Mouse (Mus musculus) forebrain, embryonic 15.5 days (tissue): ENCODE measurements around the gene Nans. TPM values are rescaled to one million over a fixed set of nuclear protein-coding genes. Genes with fewer than 3 reads are reported as not detected.

Experiments
- ATAC-seq: fragments of 200-750 bp; cut with Nextera tagmentation; replicated peaks from 2 replicates; pipeline ENCODE4 v1.8.0; 2017; ENCODE audit warnings: mild to moderate bottlenecking, moderate TSS enrichment, moderate library complexity
- H3K27ac ChIP-seq: fragments of 300-500 bp; sonication (generic); replicated peaks from 2 replicates; pipeline ENCODE4 v1.5.1; 2015; ENCODE audit warnings: mild to moderate bottlenecking, inconsistent platforms
- H3K27me3 ChIP-seq: fragments of 300-500 bp; sonication (generic); 2 replicates; pipeline ENCODE4 v1.6.1; 2015; ENCODE audit warnings: inconsistent platforms
- H3K36me3 ChIP-seq: fragments of 300-500 bp; sonication (generic); 2 replicates; pipeline ENCODE4 v1.6.1; 2015; ENCODE audit warnings: mild to moderate bottlenecking, inconsistent platforms
- H3K4me1 ChIP-seq: fragments of 300-500 bp; sonication (generic); 2 replicates; pipeline ENCODE4 v1.6.1; 2015; ENCODE audit warnings: inconsistent platforms
- H3K4me2 ChIP-seq: fragments of 300-500 bp; sonication (generic); replicated peaks from 2 replicates; pipeline ENCODE4 v1.6.1; 2015; ENCODE audit warnings: mild to moderate bottlenecking, inconsistent platforms
- H3K4me3 ChIP-seq: fragments of 300-500 bp; sonication (generic); 2 replicates; pipeline ENCODE4 v1.5.1; 2015; ENCODE audit warnings: mild to moderate bottlenecking, inconsistent platforms
- H3K9ac ChIP-seq: fragments of 300-500 bp; sonication (generic); replicated peaks from 2 replicates; pipeline ENCODE4 v1.6.1; 2015; ENCODE audit warnings: mild to moderate bottlenecking, inconsistent platforms
- H3K9me3 ChIP-seq: fragments of 300-500 bp; sonication (generic); 2 replicates; pipeline ENCODE4 v1.6.1; 2016; ENCODE audit warnings: inconsistent platforms
- WGBS: fragments of 180-500 bp; shearing (Covaris S2); methylation state at CpG from one replicate; pipeline ENCODE4 v1.1.7; 2015; ENCODE audit warnings: mixed read lengths; 5-methylcytosine and 5-hydroxymethylcytosine counted together
- polyA plus RNA-seq: library from polyadenylated mRNA; unstranded; fragments of >200 nt; fragmentation: Nextera tagmentation; extraction: Ambion mirVana; gene quantifications from 2 replicates; pipeline ENCODE4 v1.2.1, GENCODE M21; 2015

Gene Nans
- polyA plus RNA-seq, 1 experiment from 2014 or later, result 78.5 TPM

DNA sequence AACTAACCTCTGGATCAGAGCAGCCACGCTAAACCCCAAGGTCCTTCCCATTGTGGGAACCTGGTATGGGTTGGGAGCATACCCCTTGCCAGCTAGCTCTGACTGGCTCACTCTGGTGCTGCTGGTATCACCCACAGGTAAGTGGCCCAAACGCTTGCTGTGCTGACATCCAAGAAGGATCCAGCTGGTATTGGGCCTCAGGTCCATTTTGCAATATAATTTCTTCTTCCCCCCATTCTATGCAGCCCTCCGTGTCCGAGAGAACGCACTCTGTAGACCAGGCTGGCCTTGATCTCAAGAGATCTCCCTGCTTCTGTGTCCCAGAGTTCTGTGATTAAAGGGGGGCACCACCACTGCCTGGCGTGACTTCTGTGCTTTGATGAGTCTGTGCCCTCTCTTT is 4.0 kb downstream of the Nans start:
- peaks cover 7% of the 10 kb centered on the region for H3K4me1 ChIP-seq
- ATAC-seq, result no peak
- no peak overlapping the region for H3K9ac ChIP-seq
- WGBS, result 95% methylated on average over 6 of the region's 6 CpGs
- H3K4me2 ChIP-seq, result no peak overlapping the region
- H3K27me3 ChIP-seq, result no peaks in the 10 kb centered on the region
- peaks cover 12% of the 10 kb centered on the region; the same call in 1 of the 2 replicates for H3K36me3 ChIP-seq
- no peaks in the 10 kb centered on the region for H3K9me3 ChIP-seq
- H3K4me3 ChIP-seq, result no peak overlapping the region
- H3K27ac ChIP-seq, result no peak overlapping the region

GRCm38 (mm10) chr4:46495543-46495942 is 6.5 kb downstream of the Nans start:
- no peaks in the 10 kb centered on the region for H3K9me3 ChIP-seq
- no peaks in the 10 kb centered on the region for H3K4me1 ChIP-seq
- WGBS, result 87% methylated on average over 12 of the region's 12 CpGs
- no peak overlapping the region for H3K9ac ChIP-seq
- H3K4me2 ChIP-seq, result no peak overlapping the region
- H3K4me3 ChIP-seq, result no peak overlapping the region
- ATAC-seq, result no peak
- H3K36me3 ChIP-seq, result peaks cover 16% of the 10 kb centered on the region; the same call in 1 of the 2 replicates
- H3K27me3 ChIP-seq, result no peaks in the 10 kb centered on the region
- no peak overlapping the region for H3K27ac ChIP-seq

GRCm38 (mm10) chr4:46497286-46497892 is 8.3 kb downstream of the Nans start:
- Histone ChIP-seq H3K9me3 (no peaks in the 10 kb centered on the region), H3K4me3 (no peak overlapping the region), H3K36me3 (peaks cover 28% of the 10 kb centered on the region), H3K27ac (no peak overlapping the region), H3K9ac (no peak overlapping the region), H3K27me3 (no peaks in the 10 kb centered on the region), H3K4me1 (no peaks in the 10 kb centered on the region), H3K4me2 (no peak overlapping the region)
- WGBS, result 46% methylated on average over 4 of the region's 4 CpGs
- ATAC-seq, result 0 out of 2 replicates have a peak, but pooled peaks have one; percentile 39

- no peaks in the 10 kb centered on the region for H3K27me3 ChIP-seq
- ATAC-seq, result no peak
- H3K4me2 ChIP-seq, result no peak overlapping the region
- H3K36me3 ChIP-seq, result peaks cover 28% of the 10 kb centered on the region
- no peaks in the 10 kb centered on the region for H3K4me1 ChIP-seq
- WGBS, result 91% methylated on average over 3 of the region's 3 CpGs
- no peak overlapping the region for H3K4me3 ChIP-seq
- H3K9ac ChIP-seq, result no peak overlapping the region
- H3K9me3 ChIP-seq, result no peaks in the 10 kb centered on the region
- H3K27ac ChIP-seq, result no peak overlapping the region
Observed at GRCm38 (mm10) chr4:46498511-46498910, 9.5 kb downstream of the Nans start.

GRCm38 (mm10) chr4:46498976-46499375 is 9.9 kb downstream of the Nans start:
- H3K27ac ChIP-seq, result no peak overlapping the region
- 8% methylated on average over 4 of the region's 4 CpGs for WGBS
- H3K4me3 ChIP-seq, result no peak overlapping the region
- peaks cover 30% of the 10 kb centered on the region for H3K36me3 ChIP-seq
- no peak overlapping the region for H3K9ac ChIP-seq
- no peaks in the 10 kb centered on the region for H3K9me3 ChIP-seq
- no peak overlapping the region for H3K4me2 ChIP-seq
- no peaks in the 10 kb centered on the region for H3K4me1 ChIP-seq
- no peak for ATAC-seq
- H3K27me3 ChIP-seq, result no peaks in the 10 kb centered on the region

DNA sequence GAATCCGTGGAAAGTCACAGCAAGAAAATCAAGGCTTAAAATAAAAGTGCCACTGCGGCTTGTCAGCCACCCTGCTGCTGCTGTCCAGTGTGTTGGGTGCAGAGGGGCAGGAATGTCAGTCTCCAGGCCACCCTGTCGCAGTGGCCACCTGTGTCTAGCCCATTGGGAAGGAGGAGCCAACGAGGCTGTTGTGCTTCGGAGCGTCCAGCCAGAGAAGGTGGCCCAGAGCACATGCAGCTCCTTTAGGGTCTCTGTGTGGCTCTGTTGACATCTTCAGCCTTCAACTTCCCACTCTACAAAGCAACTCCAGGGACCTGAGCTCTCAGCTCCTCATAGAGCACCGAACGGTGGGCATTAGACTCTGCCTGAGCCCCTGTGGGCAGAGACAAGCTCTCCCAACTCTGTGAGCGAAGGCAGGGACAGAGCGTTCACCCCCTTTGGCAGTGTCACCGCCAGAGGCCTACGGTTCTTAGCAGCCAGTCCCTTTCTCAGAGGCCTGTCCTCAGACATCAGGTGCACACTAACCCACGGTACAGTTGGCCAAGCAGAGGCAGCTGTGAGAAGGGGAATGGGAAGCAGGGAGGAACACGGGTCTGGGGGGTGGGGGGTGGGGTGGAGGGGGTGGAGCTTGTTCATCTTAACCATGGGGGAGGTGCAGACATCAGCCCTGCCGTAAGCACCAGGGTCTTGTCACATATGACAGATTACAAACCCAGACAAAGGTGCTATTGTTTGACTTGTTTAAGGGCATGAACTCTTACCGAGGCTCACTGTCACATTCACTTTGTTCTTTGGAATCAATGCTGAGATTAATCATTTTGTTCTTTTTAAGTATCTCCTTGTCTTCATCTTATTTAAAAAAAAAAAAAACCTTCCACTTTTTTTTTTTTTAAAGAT is 13.8 kb downstream of the Nans start:
- Histone ChIP-seq H3K27me3 (no peaks in the 10 kb centered on the region), H3K9me3 (no peaks in the 10 kb centered on the region), H3K4me2 (no peak overlapping the region), H3K4me1 (peaks cover 18% of the 10 kb centered on the region), H3K36me3 (peaks cover 25% of the 10 kb centered on the region), H3K4me3 (no peak overlapping the region), H3K9ac (no peak overlapping the region), H3K27ac (0 out of 2 replicates have a peak overlapping the region, but pooled peaks have one; percentile 60)
- ATAC-seq, result no peak
- 71% methylated on average over 16 of the region's 16 CpGs for WGBS

- H3K27ac ChIP-seq, result peak overlapping the region; percentile 60; the same call in 1 of the 2 replicates
- WGBS, result 83% methylated on average over 3 of the region's 3 CpGs
- no peak overlapping the region for H3K4me2 ChIP-seq
Observed at GRCm38 (mm10) chr4:46503881-46504280, 14.8 kb downstream of the Nans start.

GRCm38 (mm10) chr4:46505361-46506057 is 16.5 kb downstream of the Nans start:
- ATAC-seq, result no peak
- Histone ChIP-seq H3K9me3 (no peaks in the 10 kb centered on the region), H3K4me1 (peaks cover 18% of the 10 kb centered on the region), H3K4me3 (no peak overlapping the region), H3K4me2 (no peak overlapping the region), H3K36me3 (peaks cover 22% of the 10 kb centered on the region), H3K27ac (no peak overlapping the region), H3K9ac (no peak overlapping the region), H3K27me3 (no peaks in the 10 kb centered on the region)
- 52% methylated on average over 8 of the region's 8 CpGs for WGBS

More at GRCm38 (mm10) chr4:46503881-46504280, 14.8 kb downstream of the Nans start:
- H3K9ac ChIP-seq, result no peak overlapping the region
- H3K36me3 ChIP-seq, result peaks cover 25% of the 10 kb centered on the region
- H3K4me1 ChIP-seq, result peaks cover 18% of the 10 kb centered on the region
- ATAC-seq, result no peak
- no peaks in the 10 kb centered on the region for H3K27me3 ChIP-seq
- H3K9me3 ChIP-seq, result no peaks in the 10 kb centered on the region
- H3K4me3 ChIP-seq, result no peak overlapping the region

GRCm38 (mm10) chr4:46506801-46507610 is 18.0 kb downstream of the Nans start:
- WGBS, result under 1% methylated on average over 93 of the region's 94 CpGs
- H3K27me3 ChIP-seq, result no peaks in the 10 kb centered on the region
- peak overlapping the region; percentile 65 for H3K9ac ChIP-seq
- peak overlapping the region; percentile 63 for H3K4me2 ChIP-seq
- peak; percentile 96 for ATAC-seq
- peaks cover 11% of the 10 kb centered on the region for H3K36me3 ChIP-seq
- H3K9me3 ChIP-seq, result no peaks in the 10 kb centered on the region
- H3K4me3 ChIP-seq, result peak overlapping the region; percentile 56
- peak overlapping the region; percentile 76 for H3K27ac ChIP-seq
- H3K4me1 ChIP-seq, result peaks cover 18% of the 10 kb centered on the region

GRCm38 (mm10) chr4:46507736-46508460 is 18.9 kb downstream of the Nans start:
- no peak for ATAC-seq

DNA sequence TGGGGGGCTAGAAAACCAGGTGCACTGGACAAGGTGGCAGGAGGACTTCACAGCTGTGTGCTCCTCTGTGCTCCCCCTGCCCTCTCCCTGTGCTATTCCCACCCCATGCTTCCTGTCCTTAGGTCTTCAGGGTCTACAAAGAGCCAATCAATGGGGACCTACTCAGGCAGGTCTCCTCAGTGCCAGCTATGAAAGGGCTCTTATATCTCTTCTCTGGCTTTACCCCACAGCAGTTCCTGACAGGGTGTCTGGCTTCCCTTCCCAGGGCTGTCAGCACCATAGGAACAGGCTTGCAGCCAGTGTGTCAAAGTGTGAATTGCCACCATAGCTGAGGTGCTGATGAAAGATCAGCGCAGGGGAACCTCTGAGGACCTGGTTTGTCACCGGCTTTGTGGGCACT is 31.4 kb downstream of the Nans start:
- WGBS, result 78% methylated on average over 2 of the region's 2 CpGs

More at GRCm38 (mm10) chr4:46507736-46508460, 18.9 kb downstream of the Nans start:
- Histone ChIP-seq H3K4me1 (peaks cover 18% of the 10 kb centered on the region), H3K4me2 (peak overlapping the region; percentile 63; the same call in 1 of the 2 replicates), H3K36me3 (peaks cover 4% of the 10 kb centered on the region), H3K27ac (no peak overlapping the region), H3K9me3 (no peaks in the 10 kb centered on the region), H3K27me3 (no peaks in the 10 kb centered on the region), H3K4me3 (peak overlapping the region; percentile 56), H3K9ac (no peak overlapping the region)
- 9% methylated on average over 16 of the region's 16 CpGs for WGBS

More for the DNA sequence above, 31.4 kb downstream of the Nans start:
- Histone ChIP-seq H3K4me1 (no peaks in the 10 kb centered on the region), H3K27me3 (no peaks in the 10 kb centered on the region), H3K36me3 (no peaks in the 10 kb centered on the region), H3K9me3 (no peaks in the 10 kb centered on the region), H3K4me3 (no peak overlapping the region), H3K9ac (no peak overlapping the region), H3K4me2 (no peak overlapping the region), H3K27ac (no peak overlapping the region)
- ATAC-seq, result no peak
